Mouse (Mus musculus) hindbrain, embryonic 10.5 days (tissue): ENCODE results near the gene Epb41l1. TPM values are rescaled to one million over a fixed set of nuclear protein-coding genes. Genes with fewer than 3 reads are reported as not detected.

Experiments
- DNase-seq: peaks from one replicate; pipeline ENCODE4 v3.0.0-alpha.2; 2017; ENCODE audit warnings: low spot score
- H3K27ac ChIP-seq: fragments of 300-500 bp; sonication (generic); 2 replicates; pipeline ENCODE4 v1.5.1; 2016; ENCODE audit warnings: mild to moderate bottlenecking, moderate library complexity
- H3K27me3 ChIP-seq: fragments of 300-500 bp; sonication (generic); 2 replicates; pipeline ENCODE4 v1.6.1; 2016; ENCODE audit warnings: mild to moderate bottlenecking; ENCODE audit not compliant: poor library complexity, insufficient read depth, severe bottlenecking
- H3K36me3 ChIP-seq: fragments of 300-500 bp; sonication (generic); 2 replicates; pipeline ENCODE4 v1.6.1; 2016; ENCODE audit warnings: mild to moderate bottlenecking, moderate library complexity
- H3K4me1 ChIP-seq: fragments of 300-500 bp; sonication (generic); replicated peaks from 2 replicates; pipeline ENCODE4 v1.6.1; 2016; ENCODE audit warnings: mild to moderate bottlenecking
- H3K4me3 ChIP-seq: fragments of 300-500 bp; sonication (generic); 2 replicates; pipeline ENCODE4 v1.5.1; 2016; ENCODE audit warnings: mild to moderate bottlenecking, moderate library complexity
- H3K9me3 ChIP-seq: fragments of 300-500 bp; sonication (generic); 2 replicates; pipeline ENCODE4 v1.6.1; 2016; ENCODE audit warnings: mild to moderate bottlenecking, moderate library complexity
- WGBS: fragments of 180-500 bp; shearing (Covaris S2); methylation state at CpG from one replicate; pipeline ENCODE4 v1.1.7; 2016; 5-methylcytosine and 5-hydroxymethylcytosine counted together
- polyA plus RNA-seq: library from polyadenylated mRNA; unstranded; fragments of >200 nt; fragmentation: Nextera tagmentation; extraction: Ambion mirVana; gene quantifications from 2 replicates; pipeline ENCODE4 v1.2.1, GENCODE M21; 2016

Epb41l1 gene
- polyA plus RNA-seq, 1 experiment from 2014 or later: 2.1 TPM

GRCm38 (mm10) chr2:156582887-156583286 is 162.2 kb downstream of the Epb41l1 start:
- DNase-seq: no peak
- Histone ChIP-seq H3K9me3 (no peaks in the 10 kb centered on the region), H3K36me3 (no peaks in the 10 kb centered on the region), H3K4me3 (no peak overlapping the region), H3K27ac (no peak overlapping the region; the same call in 1 of the 2 replicates), H3K4me1 (peaks cover 22% of the 10 kb centered on the region), H3K27me3 (peaks cover 7% of the 10 kb centered on the region; the same call in 1 of the 2 replicates)
- WGBS: 93% methylated on average over 10 of the region's 10 CpGs

DNA sequence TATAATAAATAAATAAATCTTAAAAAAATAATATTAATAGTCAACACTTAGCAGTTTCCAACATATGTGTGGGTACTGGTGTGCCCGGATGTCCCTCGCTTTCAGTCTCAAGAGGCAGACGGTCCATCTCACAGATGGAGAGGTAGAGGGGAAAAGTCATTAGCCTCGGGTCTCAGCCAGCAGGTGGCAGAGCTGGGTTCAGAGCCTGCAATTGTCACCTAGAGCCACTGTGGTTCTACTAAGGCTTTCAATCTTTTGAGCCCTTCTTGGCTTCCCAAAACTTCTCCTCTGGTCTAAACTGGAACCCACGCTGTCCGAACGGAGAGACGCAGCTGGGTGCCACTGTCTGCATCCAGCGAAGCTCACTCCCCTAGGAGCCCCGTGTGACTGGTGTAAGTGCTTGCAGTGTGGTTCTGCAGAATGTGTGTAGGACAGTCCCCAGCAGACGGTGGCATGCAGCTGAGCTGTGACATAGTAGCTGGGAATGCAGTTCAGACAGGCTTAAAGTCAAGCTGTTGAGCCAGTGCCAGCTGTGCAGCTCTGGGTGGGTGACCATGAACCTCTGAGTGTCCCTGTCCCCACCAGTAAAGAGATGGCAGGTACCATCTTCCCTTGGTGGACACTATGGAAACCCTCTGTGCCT is 163.6 kb downstream of the Epb41l1 start:
- Histone ChIP-seq H3K4me1 (peaks cover 22% of the 10 kb centered on the region), H3K36me3 (no peaks in the 10 kb centered on the region), H3K9me3 (no peaks in the 10 kb centered on the region), H3K27ac (no peak overlapping the region), H3K4me3 (peak overlapping the region; percentile 35; the same call in 1 of the 2 replicates), H3K27me3 (peaks cover 7% of the 10 kb centered on the region; the same call in 1 of the 2 replicates)
- DNase-seq: peak; percentile 9
- 69% methylated on average over 11 of the region's 11 CpGs for WGBS

GRCm38 (mm10) chr2:156584797-156585471 is 164.2 kb downstream of the Epb41l1 start:
- H3K9me3 ChIP-seq: no peaks in the 10 kb centered on the region
- 38% methylated on average over 14 of the region's 14 CpGs for WGBS
- H3K27me3 ChIP-seq: peaks cover 7% of the 10 kb centered on the region; the same call in 1 of the 2 replicates
- DNase-seq: peak; percentile 18
- H3K27ac ChIP-seq: peak overlapping the region; percentile 53
- H3K4me3 ChIP-seq: peak overlapping the region; percentile 35
- H3K4me1 ChIP-seq: peaks cover 22% of the 10 kb centered on the region
- no peaks in the 10 kb centered on the region for H3K36me3 ChIP-seq

GRCm38 (mm10) chr2:156589481-156589880 is 168.8 kb downstream of the Epb41l1 start:
- H3K4me3 ChIP-seq: no peak overlapping the region
- no peaks in the 10 kb centered on the region for H3K27me3 ChIP-seq
- peaks cover 14% of the 10 kb centered on the region for H3K4me1 ChIP-seq
- WGBS: 89% methylated on average over 9 of the region's 9 CpGs
- DNase-seq: no peak
- no peaks in the 10 kb centered on the region for H3K36me3 ChIP-seq
- no peaks in the 10 kb centered on the region for H3K9me3 ChIP-seq
- no peak overlapping the region for H3K27ac ChIP-seq

Other genes with a start within 250 kb of the Epb41l1 start
- gene Rbm39, start 240.7 kb upstream of the Epb41l1 start, polyA plus RNA-seq: 485 and 564 TPM in 2 replicates
- 68.3 and 73.4 TPM in 2 replicates for gene Phf20, start 224.4 kb upstream of the Epb41l1 start, polyA plus RNA-seq
- 3.7 TPM in 2 replicates for gene Cnbd2, start 108.6 kb upstream of the Epb41l1 start, polyA plus RNA-seq
- 62.2 and 96.5 TPM in 2 replicates for gene Scand1, start 108.2 kb upstream of the Epb41l1 start, polyA plus RNA-seq
- 45.9 and 50.2 TPM in 2 replicates for gene Aar2, start 126.7 kb downstream of the Epb41l1 start, polyA plus RNA-seq
- gene Dlgap4, start 192.8 kb downstream of the Epb41l1 start, polyA plus RNA-seq: 133 and 197 TPM in 2 replicates